Mouse (Mus musculus): ENCODE data around the gene Rabgef1. TPM values are rescaled to one million over a fixed set of nuclear protein-coding genes. Genes with fewer than 3 reads are reported as not detected.

Rabgef1 gene
- total and polyA plus RNA-seq, 2 experiments: 11.8 to 13.1 TPM

- Histone ChIP-seq H3K4me1 (ENCODE audit: control insufficient read depth, insufficient read depth, low read length) (peaks cover 30% of the 10 kb centered on the region), H3K27me3 (ENCODE audit: control insufficient read depth, insufficient read depth, low read length) (no peaks in the 10 kb centered on the region), H3K4me3 (ENCODE audit: insufficient read depth, low read depth, low read length) (no peak overlapping the region), H3K27ac (replicated peaks; ENCODE audit: insufficient read depth, low read depth, low read length) (peak overlapping the region; percentile 42), H3K9ac (ENCODE audit: low read depth, low read length) (no peak overlapping the region), H3K36me3 (ENCODE audit: control insufficient read depth, insufficient read depth, low read length) (peaks cover 15% of the 10 kb centered on the region; the same call in 1 of the 2 replicates), H3K79me2 (ENCODE audit: control insufficient read depth, insufficient read depth, low read length) (0 out of 2 replicates have a peak, but pooled peaks cover 3% of the 10 kb centered on the region)
- no peak for DNase-seq (ENCODE audit: extremely low read depth, low read depth, low spot score)
- WGBS: 85% methylated on average over 6 of the region's 6 CpGs
- TF ChIP-seq POLR2A (IDR thresholded peaks at IDR 0.05; ENCODE audit: extremely low read depth, insufficient read depth, low read length): no peak
- TF ChIP-seq CTCF (IDR thresholded peaks at IDR 0.05; ENCODE audit: low read depth, low read length): no peak
Measured at GRCm38 (mm10) chr5:130204560-130204959, 33.0 kb downstream of the Rabgef1 start.

- peak; percentile 95 for DNase-seq (ENCODE audit: extremely low read depth, low read depth, low spot score)
- TF ChIP-seq CTCF (IDR thresholded peaks at IDR 0.05; ENCODE audit: low read depth, low read length): no peak
- no peak for TF ChIP-seq POLR2A (IDR thresholded peaks at IDR 0.05; ENCODE audit: extremely low read depth, insufficient read depth, low read length)
- Histone ChIP-seq H3K36me3 (ENCODE audit: control insufficient read depth, insufficient read depth, low read length) (peaks cover 15% of the 10 kb centered on the region; the same call in 1 of the 2 replicates), H3K4me3 (ENCODE audit: insufficient read depth, low read depth, low read length) (no peak overlapping the region), H3K9ac (ENCODE audit: low read depth, low read length) (no peak overlapping the region), H3K4me1 (ENCODE audit: control insufficient read depth, insufficient read depth, low read length) (peaks cover 24% of the 10 kb centered on the region), H3K79me2 (ENCODE audit: control insufficient read depth, insufficient read depth, low read length) (0 out of 2 replicates have a peak, but pooled peaks cover 3% of the 10 kb centered on the region), H3K27me3 (ENCODE audit: control insufficient read depth, insufficient read depth, low read length) (no peaks in the 10 kb centered on the region), H3K27ac (replicated peaks; ENCODE audit: insufficient read depth, low read depth, low read length) (peak overlapping the region; percentile 56)
- WGBS: 27% methylated on average over 3 of the region's 3 CpGs
Measured at GRCm38 (mm10) chr5:130205441-130206023, 33.9 kb downstream of the Rabgef1 start.

DNA sequence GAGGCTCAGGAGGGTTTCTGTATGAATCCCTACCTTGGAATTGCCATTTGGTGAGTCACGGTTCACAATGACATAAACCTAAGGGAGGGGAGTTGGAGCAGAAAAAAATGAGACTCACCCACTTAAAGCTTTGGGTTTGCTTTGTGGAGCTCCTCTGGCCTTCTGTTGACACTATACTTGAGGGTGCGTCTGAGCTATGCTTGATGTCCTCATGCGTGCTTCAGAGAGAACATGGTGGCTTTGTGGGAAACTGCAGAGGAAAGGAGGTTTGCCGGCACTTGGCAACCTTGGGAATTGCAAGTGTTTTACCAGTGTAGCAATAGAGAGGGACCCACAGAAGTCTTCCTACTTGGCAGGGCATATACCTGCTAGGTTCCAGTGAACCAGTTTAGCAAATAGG lies 35.7 kb downstream of the Rabgef1 start:
- no peak for TF ChIP-seq CTCF (IDR thresholded peaks at IDR 0.05; ENCODE audit: low read depth, low read length)
- no peak for TF ChIP-seq POLR2A (IDR thresholded peaks at IDR 0.05; ENCODE audit: extremely low read depth, insufficient read depth, low read length)
- no peaks in the 10 kb centered on the region for H3K27me3 ChIP-seq (ENCODE audit: control insufficient read depth, insufficient read depth, low read length)
- DNase-seq (ENCODE audit: extremely low read depth, low read depth, low spot score): no peak
- peaks cover 15% of the 10 kb centered on the region; the same call in 1 of the 2 replicates for H3K36me3 ChIP-seq (ENCODE audit: control insufficient read depth, insufficient read depth, low read length)
- H3K9ac ChIP-seq (ENCODE audit: low read depth, low read length): no peak overlapping the region
- H3K27ac ChIP-seq (replicated peaks; ENCODE audit: insufficient read depth, low read depth, low read length): no peak overlapping the region
- WGBS: 95% methylated on average over 4 of the region's 4 CpGs
- peaks cover 18% of the 10 kb centered on the region for H3K4me1 ChIP-seq (ENCODE audit: control insufficient read depth, insufficient read depth, low read length)
- H3K79me2 ChIP-seq (ENCODE audit: control insufficient read depth, insufficient read depth, low read length): no peaks in the 10 kb centered on the region
- no peak overlapping the region for H3K4me3 ChIP-seq (ENCODE audit: insufficient read depth, low read depth, low read length)

DNA sequence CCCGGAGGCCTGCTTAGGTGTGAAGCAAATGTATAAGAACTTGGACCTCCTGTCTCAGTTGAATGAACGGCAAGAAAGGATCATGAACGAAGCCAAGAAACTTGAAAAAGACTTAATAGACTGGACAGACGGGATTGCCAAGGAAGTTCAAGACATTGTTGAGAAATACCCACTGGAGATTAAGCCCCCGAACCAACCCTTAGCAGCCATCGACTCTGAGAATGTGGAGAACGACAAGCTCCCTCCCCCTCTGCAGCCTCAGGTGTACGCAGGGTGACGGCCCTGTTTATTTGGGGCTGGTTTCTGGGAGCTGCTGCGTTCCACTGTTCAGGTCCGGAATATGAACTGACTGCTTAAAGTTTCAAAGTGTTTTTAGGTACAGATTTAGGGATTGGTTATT lies 41.4 kb downstream of the Rabgef1 start:
- H3K36me3 ChIP-seq (ENCODE audit: control insufficient read depth, insufficient read depth, low read length): peaks cover 21% of the 10 kb centered on the region
- no peak overlapping the region for H3K9ac ChIP-seq (ENCODE audit: low read depth, low read length)
- no peak overlapping the region for H3K4me3 ChIP-seq (ENCODE audit: insufficient read depth, low read depth, low read length)
- peaks cover 8% of the 10 kb centered on the region for H3K4me1 ChIP-seq (ENCODE audit: control insufficient read depth, insufficient read depth, low read length)
- no peak for DNase-seq (ENCODE audit: extremely low read depth, low read depth, low spot score)
- H3K79me2 ChIP-seq (ENCODE audit: control insufficient read depth, insufficient read depth, low read length): no peaks in the 10 kb centered on the region
- TF ChIP-seq CTCF (IDR thresholded peaks at IDR 0.05; ENCODE audit: low read depth, low read length): no peak
- no peak for TF ChIP-seq POLR2A (IDR thresholded peaks at IDR 0.05; ENCODE audit: extremely low read depth, insufficient read depth, low read length)
- WGBS: 92% methylated on average over 11 of the region's 11 CpGs
- H3K27ac ChIP-seq (replicated peaks; ENCODE audit: insufficient read depth, low read depth, low read length): no peak overlapping the region
- H3K27me3 ChIP-seq (ENCODE audit: control insufficient read depth, insufficient read depth, low read length): no peaks in the 10 kb centered on the region

- Histone ChIP-seq H3K36me3 (ENCODE audit: control insufficient read depth, insufficient read depth, low read length) (peaks cover 16% of the 10 kb centered on the region), H3K4me1 (ENCODE audit: control insufficient read depth, insufficient read depth, low read length) (peaks cover 13% of the 10 kb centered on the region), H3K27ac (replicated peaks; ENCODE audit: insufficient read depth, low read depth, low read length) (peak within 1 kb of the TSS; percentile 78), H3K4me3 (ENCODE audit: insufficient read depth, low read depth, low read length) (no peak within 1 kb of the TSS), H3K27me3 (ENCODE audit: control insufficient read depth, insufficient read depth, low read length) (no peaks in the 10 kb centered on the region), H3K9ac (ENCODE audit: low read depth, low read length) (no peak within 1 kb of the TSS), H3K79me2 (ENCODE audit: control insufficient read depth, insufficient read depth, low read length) (no peaks in the 10 kb centered on the region)
- no peak for DNase-seq (ENCODE audit: extremely low read depth, low read depth, low spot score)
- TF ChIP-seq CTCF (IDR thresholded peaks at IDR 0.05; ENCODE audit: low read depth, low read length) (no peak), POLR2A (IDR thresholded peaks at IDR 0.05; ENCODE audit: extremely low read depth, insufficient read depth, low read length) (no peak)
- WGBS: 81% methylated on average over 7 of the region's 7 CpGs
Measured at GRCm38 (mm10) chr5:130216781-130217180, 45.2 kb downstream of the Rabgef1 start, which contains the start of gene Tmem248. TSS of gene Tmem248 (plus strand) at chr5:130217081.

DNA sequence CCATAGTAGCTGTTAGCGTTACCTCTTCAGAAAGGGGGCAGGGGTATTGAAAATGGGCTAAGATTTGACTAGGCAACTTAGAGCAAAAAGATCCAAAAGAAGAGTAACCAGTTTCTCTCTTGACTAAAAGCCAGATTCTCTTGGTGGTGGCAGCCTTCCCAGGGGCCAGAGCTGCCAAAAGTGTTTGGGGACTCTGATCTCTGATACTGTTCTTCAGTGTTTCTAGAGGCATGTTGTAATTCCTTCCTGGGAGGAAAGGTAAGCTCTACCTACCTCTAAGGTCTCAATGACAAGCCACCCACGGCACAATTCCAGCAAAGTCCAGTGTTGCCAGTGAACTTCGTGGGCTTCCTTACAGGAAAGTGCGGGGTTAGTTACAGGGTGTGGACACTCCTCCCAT lies 45.8 kb downstream of the Rabgef1 start:
- no peak overlapping the region for H3K4me3 ChIP-seq (ENCODE audit: insufficient read depth, low read depth, low read length)
- 33% methylated on average over 4 of the region's 4 CpGs for WGBS
- H3K9ac ChIP-seq (ENCODE audit: low read depth, low read length): no peak overlapping the region
- peaks cover 2% of the 10 kb centered on the region for H3K79me2 ChIP-seq (ENCODE audit: control insufficient read depth, insufficient read depth, low read length)
- no peak for TF ChIP-seq POLR2A (IDR thresholded peaks at IDR 0.05; ENCODE audit: extremely low read depth, insufficient read depth, low read length)
- TF ChIP-seq CTCF (IDR thresholded peaks at IDR 0.05; ENCODE audit: low read depth, low read length): no peak
- peak overlapping the region; percentile 78 for H3K27ac ChIP-seq (replicated peaks; ENCODE audit: insufficient read depth, low read depth, low read length)
- H3K27me3 ChIP-seq (ENCODE audit: control insufficient read depth, insufficient read depth, low read length): no peaks in the 10 kb centered on the region
- H3K4me1 ChIP-seq (ENCODE audit: control insufficient read depth, insufficient read depth, low read length): peaks cover 13% of the 10 kb centered on the region
- H3K36me3 ChIP-seq (ENCODE audit: control insufficient read depth, insufficient read depth, low read length): peaks cover 13% of the 10 kb centered on the region
- DNase-seq (ENCODE audit: extremely low read depth, low read depth, low spot score): peak; percentile 86
